Mouse (Mus musculus) heart, embryonic 13.5 days (tissue): ENCODE data around the gene Hbs1l. TPM values are rescaled to one million over a fixed set of nuclear protein-coding genes. Genes with fewer than 3 reads are reported as not detected.
A peak's percentile ranks its signal among the peaks of the same experiment; 100 is the strongest.

Experiments used
- ATAC-seq: fragments of 200-750 bp; cut with Nextera tagmentation; 2 replicates; pipeline ENCODE4 v1.8.0; 2017; ENCODE audit warnings: moderate TSS enrichment; ENCODE audit not compliant: insufficient number of reproducible peaks, low FRiP score, low TSS enrichment; ENCODE audit errors: extremely low read depth
- H3K27ac ChIP-seq: fragments of 300-500 bp; sonication (generic); replicated peaks from 2 replicates; pipeline ENCODE4 v1.5.1; 2015; ENCODE audit warnings: moderate library complexity, mild to moderate bottlenecking, inconsistent platforms
- H3K27me3 ChIP-seq: fragments of 300-500 bp; sonication (generic); replicated peaks from 2 replicates; pipeline ENCODE4 v1.6.1; 2015; ENCODE audit warnings: mild to moderate bottlenecking, inconsistent platforms
- H3K36me3 ChIP-seq: fragments of 300-500 bp; sonication (generic); 2 replicates; pipeline ENCODE4 v1.6.1; 2015; ENCODE audit warnings: mild to moderate bottlenecking, inconsistent platforms
- H3K4me1 ChIP-seq: fragments of 300-500 bp; sonication (generic); 2 replicates; pipeline ENCODE4 v1.6.1; 2015; ENCODE audit warnings: inconsistent platforms
- H3K4me2 ChIP-seq: fragments of 300-500 bp; sonication (generic); 2 replicates; pipeline ENCODE4 v1.6.1; 2015; ENCODE audit warnings: inconsistent platforms, mild to moderate bottlenecking, moderate library complexity
- H3K4me3 ChIP-seq: fragments of 300-500 bp; sonication (generic); 2 replicates; pipeline ENCODE4 v1.5.1; 2015; ENCODE audit warnings: moderate library complexity, mild to moderate bottlenecking, inconsistent platforms
- H3K9ac ChIP-seq: fragments of 300-500 bp; sonication (generic); 2 replicates; pipeline ENCODE4 v1.6.1; 2015; ENCODE audit warnings: inconsistent platforms, mild to moderate bottlenecking, moderate library complexity
- H3K9me3 ChIP-seq: fragments of 300-500 bp; sonication (generic); 2 replicates; pipeline ENCODE4 v1.6.1; 2016; ENCODE audit warnings: inconsistent platforms
- WGBS: fragments of 180-500 bp; shearing (Covaris S2); methylation state at CpG from one replicate; pipeline ENCODE4 v1.1.7; 2015; ENCODE audit warnings: mixed read lengths; 5-methylcytosine and 5-hydroxymethylcytosine counted together
- polyA plus RNA-seq: library from polyadenylated mRNA; unstranded; fragments of >200 nt; fragmentation: Nextera tagmentation; extraction: Ambion mirVana; gene quantifications from 2 replicates; pipeline ENCODE4 v1.2.1, GENCODE M21; 2015

Gene Hbs1l
- polyA plus RNA-seq: 61.9 and 67.2 TPM in 2 replicates

GRCm38 (mm10) chr10:21295759-21296621, at the start of gene Hbs1l:
TSS of gene Hbs1l (plus strand) at chr10:21295979.
- Histone ChIP-seq H3K4me3 (peak within 1 kb of the TSS; percentile 93), H3K9ac (peak within 1 kb of the TSS; percentile 96), H3K4me2 (peak within 1 kb of the TSS; percentile 83), H3K27me3 (no peaks in the 10 kb centered on the region), H3K9me3 (no peaks in the 10 kb centered on the region), H3K36me3 (peaks cover 24% of the 10 kb centered on the region), H3K4me1 (peaks cover 17% of the 10 kb centered on the region), H3K27ac (peak within 1 kb of the TSS; percentile 68)
- ATAC-seq: peak; percentile 97
- under 1% methylated on average over 75 of the region's 81 CpGs for WGBS

DNA sequence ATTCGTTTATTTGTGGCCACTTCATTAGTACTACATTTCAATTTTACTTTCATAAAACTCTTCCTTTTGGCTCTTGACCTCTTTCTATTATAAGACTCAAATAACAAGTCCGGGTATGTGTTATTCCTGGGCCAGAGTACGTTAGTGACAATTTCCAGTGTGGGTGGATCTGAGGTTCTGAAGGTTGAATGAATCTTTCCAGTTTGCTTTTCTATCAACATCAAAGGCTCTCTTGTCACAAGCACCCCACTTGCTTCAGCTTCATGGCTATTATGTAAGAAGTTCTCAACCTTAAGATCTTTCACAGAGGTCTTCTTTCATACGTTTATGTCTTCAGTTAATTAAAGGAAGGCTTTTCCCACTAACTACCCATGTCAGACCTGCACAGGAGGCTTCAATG, 47.2 kb upstream of the Hbs1l start:
- no peak for ATAC-seq
- Histone ChIP-seq H3K4me3 (no peak overlapping the region), H3K4me1 (no peaks in the 10 kb centered on the region), H3K36me3 (no peaks in the 10 kb centered on the region), H3K9ac (no peak overlapping the region), H3K27ac (no peak overlapping the region), H3K4me2 (no peak overlapping the region), H3K9me3 (no peaks in the 10 kb centered on the region), H3K27me3 (no peaks in the 10 kb centered on the region; the same call in 1 of the 2 replicates)
- WGBS: 60% methylated on average over 4 of the region's 4 CpGs

GRCm38 (mm10) chr10:21251881-21252534, 43.8 kb upstream of the Hbs1l start:
- ATAC-seq: no peak
- no peaks in the 10 kb centered on the region for H3K9me3 ChIP-seq
- no peaks in the 10 kb centered on the region for H3K36me3 ChIP-seq
- no peak overlapping the region for H3K9ac ChIP-seq
- H3K27ac ChIP-seq: no peak overlapping the region
- H3K4me1 ChIP-seq: no peaks in the 10 kb centered on the region
- H3K4me2 ChIP-seq: no peak overlapping the region
- H3K27me3 ChIP-seq: no peaks in the 10 kb centered on the region; the same call in 1 of the 2 replicates
- H3K4me3 ChIP-seq: no peak overlapping the region
- WGBS: 60% methylated on average over 15 of the region's 15 CpGs

- H3K27ac ChIP-seq: no peak overlapping the region
- H3K4me2 ChIP-seq: no peak overlapping the region
- 71% methylated on average over 4 of the region's 4 CpGs for WGBS
- H3K9me3 ChIP-seq: no peaks in the 10 kb centered on the region
- ATAC-seq: no peak
- H3K27me3 ChIP-seq: no peaks in the 10 kb centered on the region; the same call in 1 of the 2 replicates
- no peaks in the 10 kb centered on the region for H3K4me1 ChIP-seq
- no peak overlapping the region for H3K4me3 ChIP-seq
- H3K36me3 ChIP-seq: no peaks in the 10 kb centered on the region
- no peak overlapping the region for H3K9ac ChIP-seq
These were observed 43.0 kb upstream of the Hbs1l start for GRCm38 (mm10) chr10:21252800-21253199.

GRCm38 (mm10) chr10:21254266-21255140, 41.3 kb upstream of the Hbs1l start:
- Histone ChIP-seq H3K4me2 (no peak overlapping the region), H3K4me1 (no peaks in the 10 kb centered on the region), H3K9me3 (no peaks in the 10 kb centered on the region), H3K9ac (no peak overlapping the region), H3K27me3 (no peaks in the 10 kb centered on the region; the same call in 1 of the 2 replicates), H3K4me3 (no peak overlapping the region), H3K27ac (no peak overlapping the region), H3K36me3 (no peaks in the 10 kb centered on the region)
- WGBS: 70% methylated on average over 12 of the region's 12 CpGs
- no peak for ATAC-seq

GRCm38 (mm10) chr10:21257244-21257643, 38.5 kb upstream of the Hbs1l start:
- WGBS: 70% methylated on average over 5 of the region's 5 CpGs
- Histone ChIP-seq H3K36me3 (no peaks in the 10 kb centered on the region), H3K4me1 (no peaks in the 10 kb centered on the region), H3K9me3 (no peaks in the 10 kb centered on the region), H3K4me3 (no peak overlapping the region), H3K4me2 (no peak overlapping the region), H3K27ac (no peak overlapping the region), H3K9ac (no peak overlapping the region), H3K27me3 (no peaks in the 10 kb centered on the region)
- ATAC-seq: no peak

GRCm38 (mm10) chr10:21259649-21260048, 36.1 kb upstream of the Hbs1l start:
- Histone ChIP-seq H3K36me3 (no peaks in the 10 kb centered on the region), H3K4me2 (no peak overlapping the region), H3K27me3 (no peaks in the 10 kb centered on the region), H3K9ac (no peak overlapping the region), H3K4me1 (no peaks in the 10 kb centered on the region), H3K9me3 (no peaks in the 10 kb centered on the region), H3K4me3 (no peak overlapping the region), H3K27ac (no peak overlapping the region)
- 43% methylated on average over 2 of the region's 2 CpGs for WGBS
- ATAC-seq: no peak

- Histone ChIP-seq H3K9ac (no peak overlapping the region), H3K36me3 (no peaks in the 10 kb centered on the region), H3K9me3 (no peaks in the 10 kb centered on the region), H3K4me1 (peaks cover 13% of the 10 kb centered on the region), H3K4me2 (no peak overlapping the region), H3K4me3 (no peak overlapping the region), H3K27ac (no peak overlapping the region), H3K27me3 (no peaks in the 10 kb centered on the region)
- WGBS: 60% methylated on average over 11 of the region's 11 CpGs
- ATAC-seq: no peak
These were observed 30.6 kb upstream of the Hbs1l start for GRCm38 (mm10) chr10:21265188-21265587.

GRCm38 (mm10) chr10:21267452-21267851, 28.3 kb upstream of the Hbs1l start:
- H3K4me2 ChIP-seq: no peak overlapping the region
- 69% methylated on average over 2 of the region's 2 CpGs for WGBS
- no peaks in the 10 kb centered on the region for H3K27me3 ChIP-seq
- no peaks in the 10 kb centered on the region for H3K36me3 ChIP-seq
- H3K4me3 ChIP-seq: no peak overlapping the region
- no peak overlapping the region for H3K27ac ChIP-seq
- peaks cover 13% of the 10 kb centered on the region for H3K4me1 ChIP-seq
- ATAC-seq: no peak
- no peaks in the 10 kb centered on the region for H3K9me3 ChIP-seq
- no peak overlapping the region for H3K9ac ChIP-seq

DNA sequence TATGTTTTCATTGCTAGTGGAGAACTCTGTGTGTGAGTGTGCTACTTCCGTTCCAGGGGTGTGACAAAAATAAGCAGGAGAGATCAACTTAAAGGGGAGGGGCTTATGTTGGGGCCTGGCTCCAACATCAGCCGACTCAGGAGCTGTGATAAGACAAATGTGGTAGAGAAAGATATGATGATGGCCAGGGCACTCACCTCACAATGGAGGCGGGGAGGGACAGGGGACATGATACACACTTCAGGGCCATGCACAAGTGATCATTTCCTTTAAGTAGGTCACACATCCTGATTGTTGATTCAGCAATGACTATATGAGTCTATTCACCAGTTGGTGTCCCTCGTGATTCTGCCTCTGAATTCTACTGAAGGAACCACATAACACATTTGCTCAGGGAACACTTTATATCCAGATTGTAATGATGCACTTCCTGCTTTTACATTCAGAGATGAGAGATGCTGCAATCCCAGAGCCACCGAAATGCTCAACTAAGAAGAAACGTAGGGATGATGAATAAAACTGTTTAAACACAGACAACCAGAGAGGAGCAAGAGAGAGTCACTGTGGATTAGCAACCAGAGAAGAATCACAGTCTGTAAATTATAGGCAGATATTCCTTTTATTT, 26.9 kb upstream of the Hbs1l start:
- ATAC-seq: peak; percentile 46; the same call in 1 of the 2 replicates
- Histone ChIP-seq H3K4me1 (peaks cover 13% of the 10 kb centered on the region), H3K9ac (no peak overlapping the region), H3K36me3 (no peaks in the 10 kb centered on the region), H3K4me2 (no peak overlapping the region), H3K4me3 (no peak overlapping the region), H3K27ac (no peak overlapping the region), H3K9me3 (no peaks in the 10 kb centered on the region), H3K27me3 (no peaks in the 10 kb centered on the region)
- 45% methylated on average over 6 of the region's 6 CpGs for WGBS
